Mouse (Mus musculus) lung, adult 2 months (tissue): ENCODE measurements around the gene Wfdc15a.

ENCODE experiments used
- CTCF ChIP-seq: fragments of 200-500 bp; IDR thresholded peaks from 2 replicates; pipeline ENCODE4 v1.5.1; 2011; ENCODE audit warnings: mild to moderate bottlenecking, low read length, control low read depth; ENCODE audit not compliant: insufficient read depth
- POLR2A ChIP-seq: fragments of 200-500 bp; IDR thresholded peaks from 2 replicates; pipeline ENCODE4 v1.6.1; 2011; ENCODE audit warnings: low read depth, mild to moderate bottlenecking, control low read depth, low read length, borderline replicate concordance; ENCODE audit errors: extremely low read depth

DNA sequence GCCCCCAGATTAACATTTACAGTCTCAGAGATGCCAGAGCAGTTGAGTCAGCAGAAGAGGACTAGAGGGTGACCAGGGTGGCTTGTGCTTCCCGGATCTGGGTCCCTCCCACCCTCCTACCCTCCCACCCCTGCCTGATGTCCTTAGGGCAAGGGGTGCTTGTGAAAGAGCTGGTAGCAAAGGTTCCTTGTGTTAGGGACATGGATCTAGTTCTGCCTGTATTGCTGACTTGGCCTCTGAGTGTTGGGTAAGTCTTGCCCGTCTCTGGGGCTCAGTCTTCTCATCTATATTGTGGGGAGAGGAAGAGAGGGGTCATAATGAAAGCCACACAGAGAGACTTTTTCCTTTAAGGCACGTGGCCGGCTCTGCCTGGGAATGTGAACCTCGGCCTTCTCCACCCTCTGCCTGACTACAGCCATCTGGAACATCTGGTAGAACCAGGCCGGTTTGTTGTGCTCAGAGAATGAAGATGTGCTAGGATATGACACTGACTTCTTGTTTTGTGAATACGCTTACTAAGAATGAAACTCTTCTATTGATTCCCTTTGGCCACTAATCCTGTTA is 17.2 kb downstream of the Wfdc15a start, which contains the start of gene Wfdc5:
- no peak for TF ChIP-seq CTCF
- no peak for TF ChIP-seq POLR2A
